Mouse (Mus musculus): ENCODE measurements around the gene Spata2l. TPM values are rescaled to one million over a fixed set of nuclear protein-coding genes. Genes with fewer than 3 reads are reported as not detected.

The Spata2l gene
- polyA plus RNA-seq, 1 experiment from 2014 or later = 6.1 TPM

- no peaks in the 10 kb centered on the region for H3K27me3 ChIP-seq (ENCODE audit: insufficient read depth, low read length)
- H3K4me3 ChIP-seq (replicated peaks; ENCODE audit: low read depth, low read length) = no peak overlapping the region
- WGBS = 91% methylated on average over 8 of the region's 8 CpGs
- ATAC-seq (replicated peaks; ENCODE audit: low FRiP score, low read depth) (no peak), DNase-seq (ENCODE audit: low spot score) (no peak)
- H3K4me1 ChIP-seq (replicated peaks; ENCODE audit: insufficient read depth, low read length) = peaks cover 7% of the 10 kb centered on the region; the same call in 1 of the 2 replicates
- H3K4me2 ChIP-seq (ENCODE audit: low read length) = no peak overlapping the region
- no peak overlapping the region for H3K27ac ChIP-seq
- no peaks in the 10 kb centered on the region for H3K9me3 ChIP-seq (replicated peaks; ENCODE audit: low read length)
- H3K9ac ChIP-seq (ENCODE audit: low read depth, low read length) = no peak overlapping the region
- H3K36me3 ChIP-seq (ENCODE audit: insufficient read depth, low read length) = peaks cover 57% of the 10 kb centered on the region
- TF ChIP-seq CTCF (IDR thresholded peaks at IDR 0.05; ENCODE audit: low read depth) = no peak
These were observed 12.6 kb upstream of the Spata2l start for GRCm38 (mm10) chr8:123248596-123248995.

DNA sequence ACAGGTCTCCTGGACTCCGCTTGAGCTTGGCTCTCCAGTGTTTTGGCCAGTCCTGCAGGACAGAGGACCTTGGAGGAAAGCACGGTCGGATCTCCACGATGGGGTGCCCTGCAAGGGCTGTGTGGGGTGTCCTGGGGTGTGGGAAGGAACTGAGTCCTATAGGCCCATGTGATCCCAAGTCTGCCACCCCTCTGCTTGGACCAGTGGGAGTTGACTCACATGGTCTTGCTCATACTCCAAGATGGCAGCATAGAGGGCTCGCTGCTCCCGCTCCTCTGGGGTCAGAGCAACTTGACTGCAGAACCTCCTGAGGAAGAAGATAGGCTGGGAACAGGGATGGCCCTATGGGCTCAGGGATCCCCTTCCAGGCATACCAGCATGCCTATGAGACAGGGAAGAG lies 11.7 kb upstream of the Spata2l start:
- WGBS = 91% methylated on average over 6 of the region's 6 CpGs
- Histone ChIP-seq H3K36me3 (ENCODE audit: insufficient read depth, low read length) (peaks cover 62% of the 10 kb centered on the region), H3K27ac (no peak overlapping the region)

GRCm38 (mm10) chr8:123245543-123245942 lies 9.5 kb upstream of the Spata2l start:
- no peaks in the 10 kb centered on the region for H3K4me1 ChIP-seq (replicated peaks; ENCODE audit: insufficient read depth, low read length)
- H3K4me2 ChIP-seq (ENCODE audit: low read length) = no peak overlapping the region
- no peak overlapping the region for H3K9ac ChIP-seq (ENCODE audit: low read depth, low read length)
- no peaks in the 10 kb centered on the region for H3K9me3 ChIP-seq (replicated peaks; ENCODE audit: low read length)
- H3K4me3 ChIP-seq (replicated peaks; ENCODE audit: low read depth, low read length) = no peak overlapping the region
- no peak overlapping the region for H3K27ac ChIP-seq
- no peak for DNase-seq (ENCODE audit: low spot score)
- no peak for ATAC-seq (replicated peaks; ENCODE audit: low FRiP score, low read depth)
- WGBS = 86% methylated on average over 12 of the region's 12 CpGs
- peaks cover 56% of the 10 kb centered on the region for H3K36me3 ChIP-seq (ENCODE audit: insufficient read depth, low read length)
- no peak for TF ChIP-seq CTCF (IDR thresholded peaks at IDR 0.05; ENCODE audit: low read depth)
- no peaks in the 10 kb centered on the region for H3K27me3 ChIP-seq (ENCODE audit: insufficient read depth, low read length)

More for the DNA sequence above, 11.7 kb upstream of the Spata2l start:
- Histone ChIP-seq H3K4me1 (replicated peaks; ENCODE audit: insufficient read depth, low read length) (peaks cover 3% of the 10 kb centered on the region; the same call in 1 of the 2 replicates), H3K4me2 (ENCODE audit: low read length) (no peak overlapping the region), H3K4me3 (replicated peaks; ENCODE audit: low read depth, low read length) (no peak overlapping the region), H3K27me3 (ENCODE audit: insufficient read depth, low read length) (no peaks in the 10 kb centered on the region), H3K9me3 (replicated peaks; ENCODE audit: low read length) (no peaks in the 10 kb centered on the region), H3K9ac (ENCODE audit: low read depth, low read length) (no peak overlapping the region)
- no peak for DNase-seq (ENCODE audit: low spot score)
- no peak for TF ChIP-seq CTCF (IDR thresholded peaks at IDR 0.05; ENCODE audit: low read depth)
- no peak for ATAC-seq (replicated peaks; ENCODE audit: low FRiP score, low read depth)

- DNase-seq (ENCODE audit: low spot score) (no peak), ATAC-seq (replicated peaks; ENCODE audit: low FRiP score, low read depth) (0 out of 2 replicates have a peak, but pooled peaks have one; percentile 41)
- Histone ChIP-seq H3K4me2 (ENCODE audit: low read length) (no peak overlapping the region), H3K36me3 (ENCODE audit: insufficient read depth, low read length) (peaks cover 47% of the 10 kb centered on the region), H3K9me3 (replicated peaks; ENCODE audit: low read length) (no peaks in the 10 kb centered on the region), H3K4me1 (replicated peaks; ENCODE audit: insufficient read depth, low read length) (no peaks in the 10 kb centered on the region), H3K4me3 (replicated peaks; ENCODE audit: low read depth, low read length) (no peak overlapping the region), H3K27ac (no peak overlapping the region), H3K27me3 (ENCODE audit: insufficient read depth, low read length) (no peaks in the 10 kb centered on the region), H3K9ac (ENCODE audit: low read depth, low read length) (no peak overlapping the region)
- WGBS = 88% methylated on average over 4 of the region's 4 CpGs
- no peak for TF ChIP-seq CTCF (IDR thresholded peaks at IDR 0.05; ENCODE audit: low read depth)
These were observed 8.3 kb upstream of the Spata2l start for GRCm38 (mm10) chr8:123244382-123244781.

GRCm38 (mm10) chr8:123243053-123243452 lies 7.0 kb upstream of the Spata2l start:
- H3K4me2 ChIP-seq (ENCODE audit: low read length) = no peak overlapping the region
- H3K9ac ChIP-seq (ENCODE audit: low read depth, low read length) = no peak overlapping the region
- H3K4me3 ChIP-seq (replicated peaks; ENCODE audit: low read depth, low read length) = no peak overlapping the region
- H3K36me3 ChIP-seq (ENCODE audit: insufficient read depth, low read length) = peaks cover 37% of the 10 kb centered on the region
- no peaks in the 10 kb centered on the region for H3K4me1 ChIP-seq (replicated peaks; ENCODE audit: insufficient read depth, low read length)
- WGBS = 73% methylated on average over 11 of the region's 11 CpGs
- DNase-seq (ENCODE audit: low spot score) (no peak), ATAC-seq (replicated peaks; ENCODE audit: low FRiP score, low read depth) (no peak)
- peak; percentile 38; the same call in 1 of the 2 replicates for TF ChIP-seq CTCF (IDR thresholded peaks at IDR 0.05; ENCODE audit: low read depth)
- H3K27ac ChIP-seq = no peak overlapping the region
- H3K27me3 ChIP-seq (ENCODE audit: insufficient read depth, low read length) = no peaks in the 10 kb centered on the region
- no peaks in the 10 kb centered on the region for H3K9me3 ChIP-seq (replicated peaks; ENCODE audit: low read length)

- Histone ChIP-seq H3K9ac (ENCODE audit: low read depth, low read length) (no peak overlapping the region), H3K4me3 (replicated peaks; ENCODE audit: low read depth, low read length) (no peak overlapping the region), H3K4me1 (replicated peaks; ENCODE audit: insufficient read depth, low read length) (no peaks in the 10 kb centered on the region), H3K27me3 (ENCODE audit: insufficient read depth, low read length) (no peaks in the 10 kb centered on the region), H3K36me3 (ENCODE audit: insufficient read depth, low read length) (peaks cover 30% of the 10 kb centered on the region), H3K9me3 (replicated peaks; ENCODE audit: low read length) (no peaks in the 10 kb centered on the region), H3K27ac (no peak overlapping the region), H3K4me2 (ENCODE audit: low read length) (no peak overlapping the region)
- no peak for ATAC-seq (replicated peaks; ENCODE audit: low FRiP score, low read depth)
- WGBS = 75% methylated on average over 7 of the region's 7 CpGs
- TF ChIP-seq CTCF (IDR thresholded peaks at IDR 0.05; ENCODE audit: low read depth) = no peak
- DNase-seq (ENCODE audit: low spot score) = no peak
These were observed 6.3 kb upstream of the Spata2l start for GRCm38 (mm10) chr8:123242107-123242923.

All from kidney, postnatal 0 days (tissue).